Mouse (Mus musculus) embryonic facial prominence, embryonic 10.5 days (tissue): ENCODE data around the gene Slc32a1. TPM values are rescaled to one million over a fixed set of nuclear protein-coding genes. Genes with fewer than 3 reads are reported as not detected.

Source experiments
- DNase-seq: peaks from one replicate; pipeline ENCODE4 v3.0.0-alpha.2; 2017; ENCODE audit warnings: low spot score
- H3K27ac ChIP-seq: fragments of 300-500 bp; sonication (generic); replicated peaks from 2 replicates; pipeline ENCODE4 v1.5.1; 2016; ENCODE audit warnings: mild to moderate bottlenecking
- H3K27me3 ChIP-seq: fragments of 300-500 bp; sonication (generic); replicated peaks from 2 replicates; pipeline ENCODE4 v1.6.1; 2016; ENCODE audit warnings: low read depth, mild to moderate bottlenecking; ENCODE audit not compliant: poor library complexity, severe bottlenecking
- H3K36me3 ChIP-seq: fragments of 300-500 bp; sonication (generic); replicated peaks from 2 replicates; pipeline ENCODE4 v1.6.1; 2016; ENCODE audit warnings: mild to moderate bottlenecking, moderate library complexity
- H3K4me1 ChIP-seq: fragments of 300-500 bp; sonication (generic); 2 replicates; pipeline ENCODE4 v1.6.1; 2016
- H3K4me3 ChIP-seq: fragments of 300-500 bp; sonication (generic); 2 replicates; pipeline ENCODE4 v1.5.1; 2016; ENCODE audit warnings: mild to moderate bottlenecking, moderate library complexity
- H3K9me3 ChIP-seq: fragments of 300-500 bp; sonication (generic); 2 replicates; pipeline ENCODE4 v1.6.1; 2016; ENCODE audit warnings: mild to moderate bottlenecking
- WGBS: fragments of 180-500 bp; shearing (Covaris S2); methylation state at CpG from one replicate; pipeline ENCODE4 v1.1.7; 2016; 5-methylcytosine and 5-hydroxymethylcytosine counted together
- microRNA counts: library from miRNA; unstranded; fragments of <30 nt; microRNA quantifications from one replicate; lab custom pipeline; 2017
- microRNA-seq: library from miRNA; unstranded; fragments of <30 nt; microRNA quantifications from one replicate; pipeline ENCODE4, GENCODE M21; 2017
- polyA plus RNA-seq: library from polyadenylated mRNA; unstranded; fragments of >200 nt; fragmentation: Nextera tagmentation; extraction: Ambion mirVana; gene quantifications from 2 replicates; pipeline ENCODE4 v1.2.1, GENCODE M21; 2016

Gene Slc32a1
- polyA plus RNA-seq, 1 experiment from 2014 or later = 0.15 TPM

GRCm38 (mm10) chr2:158651159-158651908, 40.8 kb downstream of the Slc32a1 start:
- no peaks in the 10 kb centered on the region for H3K27me3 ChIP-seq
- H3K36me3 ChIP-seq = no peaks in the 10 kb centered on the region
- WGBS = 63% methylated on average over 7 of the region's 7 CpGs
- no peaks in the 10 kb centered on the region for H3K9me3 ChIP-seq
- H3K4me3 ChIP-seq = no peak overlapping the region
- no peak for DNase-seq
- no peak overlapping the region for H3K27ac ChIP-seq
- no peaks in the 10 kb centered on the region for H3K4me1 ChIP-seq

GRCm38 (mm10) chr2:158652985-158653384, 42.4 kb downstream of the Slc32a1 start:
- WGBS = 7% methylated on average over 4 of the region's 4 CpGs
- H3K9me3 ChIP-seq = no peaks in the 10 kb centered on the region
- no peaks in the 10 kb centered on the region for H3K27me3 ChIP-seq
- no peak overlapping the region for H3K27ac ChIP-seq
- H3K4me3 ChIP-seq = no peak overlapping the region
- H3K4me1 ChIP-seq = no peaks in the 10 kb centered on the region
- no peaks in the 10 kb centered on the region for H3K36me3 ChIP-seq
- peak; percentile 82 for DNase-seq

GRCm38 (mm10) chr2:158654717-158655116, 44.1 kb downstream of the Slc32a1 start:
- no peak for DNase-seq
- H3K4me3 ChIP-seq = no peak overlapping the region
- H3K27me3 ChIP-seq = no peaks in the 10 kb centered on the region
- H3K9me3 ChIP-seq = no peaks in the 10 kb centered on the region
- peaks cover 10% of the 10 kb centered on the region for H3K4me1 ChIP-seq
- no peaks in the 10 kb centered on the region for H3K36me3 ChIP-seq
- no peak overlapping the region for H3K27ac ChIP-seq
- 84% methylated on average over 9 of the region's 9 CpGs for WGBS

- no peaks in the 10 kb centered on the region for H3K9me3 ChIP-seq
Measured at GRCm38 (mm10) chr2:158655806-158656205, 45.2 kb downstream of the Slc32a1 start.

GRCm38 (mm10) chr2:158658822-158659221, 48.3 kb downstream of the Slc32a1 start:
- no peak overlapping the region for H3K27ac ChIP-seq
- peak; percentile 27 for DNase-seq
- no peaks in the 10 kb centered on the region for H3K27me3 ChIP-seq
- peaks cover 10% of the 10 kb centered on the region for H3K4me1 ChIP-seq
- no peaks in the 10 kb centered on the region for H3K36me3 ChIP-seq
- no peaks in the 10 kb centered on the region for H3K9me3 ChIP-seq
- WGBS = 44% methylated on average over 6 of the region's 6 CpGs
- no peak overlapping the region for H3K4me3 ChIP-seq

More at GRCm38 (mm10) chr2:158655806-158656205, 45.2 kb downstream of the Slc32a1 start:
- H3K4me1 ChIP-seq = peaks cover 10% of the 10 kb centered on the region
- H3K4me3 ChIP-seq = no peak overlapping the region
- 84% methylated on average over 4 of the region's 4 CpGs for WGBS
- no peak for DNase-seq
- no peaks in the 10 kb centered on the region for H3K27me3 ChIP-seq
- H3K27ac ChIP-seq = no peak overlapping the region
- no peaks in the 10 kb centered on the region for H3K36me3 ChIP-seq

- H3K4me3 ChIP-seq = no peak overlapping the region
- 82% methylated on average over 3 of the region's 3 CpGs for WGBS
- H3K27me3 ChIP-seq = 0 out of 2 replicates have a peak, but pooled peaks cover 2% of the 10 kb centered on the region
- H3K4me1 ChIP-seq = peaks cover 10% of the 10 kb centered on the region
- no peak overlapping the region for H3K27ac ChIP-seq
- no peaks in the 10 kb centered on the region for H3K36me3 ChIP-seq
- no peak for DNase-seq
- H3K9me3 ChIP-seq = no peaks in the 10 kb centered on the region
Measured at GRCm38 (mm10) chr2:158659346-158659745, 48.8 kb downstream of the Slc32a1 start.

GRCm38 (mm10) chr2:158665098-158665497, 54.5 kb downstream of the Slc32a1 start, which contains the start of gene Ppp1r16b:
Gene Ppp1r16b (plus strand): TSS chr2:158665398.
- Histone ChIP-seq H3K4me1 (peaks cover 40% of the 10 kb centered on the region), H3K36me3 (no peaks in the 10 kb centered on the region), H3K9me3 (no peaks in the 10 kb centered on the region), H3K27me3 (peaks cover 59% of the 10 kb centered on the region), H3K27ac (no peak within 1 kb of the TSS), H3K4me3 (no peak within 1 kb of the TSS)
- 74% methylated on average over 4 of the region's 4 CpGs for WGBS
- no peak for DNase-seq

MicroRNAs within 50 kb of the gene (microRNA counts, 519-probe panel; counts per million panel counts)
- 188 counts per million, percentile 57 among the panel's probes with 10 or more counts for microRNA mmu-miR-3474 (lab: Ali Mortazavi, UCI)

Small RNA genes lying within 50 kb of the gene (microRNA-seq; reads per million reads assigned to microRNA genes)
- gene Mir3474 = 2.1 reads per million

Other genes with a start within 250 kb of the Slc32a1 start
- 22.1 and 25.2 TPM in 2 replicates for gene Snhg11, start 235.1 kb upstream of the Slc32a1 start, polyA plus RNA-seq
- gene Ralgapb, start 200.9 kb upstream of the Slc32a1 start, polyA plus RNA-seq = 11.9 and 12.7 TPM in 2 replicates
- not detected in 2 replicates for gene Adig, start 108.2 kb upstream of the Slc32a1 start, polyA plus RNA-seq
- gene Arhgap40, start 98.0 kb upstream of the Slc32a1 start, polyA plus RNA-seq = 0.21 and 0.25 TPM in 2 replicates
- 14.4 and 16.7 TPM in 2 replicates for gene Actr5, start 14.1 kb downstream of the Slc32a1 start, polyA plus RNA-seq
- 3.3 TPM in 2 replicates for gene Ppp1r16b, start 54.6 kb downstream of the Slc32a1 start, polyA plus RNA-seq
- 48.7 and 51.5 TPM in 2 replicates for gene Fam83d, start 157.3 kb downstream of the Slc32a1 start, polyA plus RNA-seq
- 16.4 and 18.2 TPM in 2 replicates for gene Dhx35, start 184.0 kb downstream of the Slc32a1 start, polyA plus RNA-seq